Mouse (Mus musculus) MEL (cell line): ENCODE data around the gene Dnttip2. TPM values are rescaled to one million over a fixed set of nuclear protein-coding genes. Genes with fewer than 3 reads are reported as not detected.

Experiments used
- DNase-seq: peaks from one replicate; pipeline ENCODE4 v3.0.0; 2011; ENCODE audit warnings: low read depth, low spot score
- H3K27ac ChIP-seq: 2 replicates; pipeline ENCODE4 v1.5.1; 2012; ENCODE audit warnings: low read depth, mild to moderate bottlenecking, control low read depth, low read length, moderate library complexity; ENCODE audit not compliant: control insufficient read depth
- H3K27me3 ChIP-seq, 2 experiments: fragments of 150-350 bp in 1 of 2; sonication (generic) in 1 of 2; 2 replicates each; pipeline ENCODE4 v1.6.1; 2012; ENCODE audit warnings: low read length in 2 of 2, mild to moderate bottlenecking in 2 of 2, improper control_type of control experiment in 1 of 2, moderate library complexity in 1 of 2; ENCODE audit not compliant: insufficient read depth in 2 of 2, control insufficient read depth in 1 of 2
- H3K36me3 ChIP-seq, 2 experiments: 2 replicates each; pipeline ENCODE4 v1.6.1; 2012 to 2014; ENCODE audit warnings: low read length in 2 of 2, improper control_type of control experiment in 1 of 2, inconsistent platforms in 1 of 2, mild to moderate bottlenecking in 1 of 2; ENCODE audit not compliant: insufficient read depth in 2 of 2, control insufficient read depth in 1 of 2
- H3K4me1 ChIP-seq, 2 experiments: fragments of 150-350 bp in 1 of 2; sonication (generic) in 1 of 2; 2 replicates each; pipeline ENCODE4 v1.6.1; 2012; ENCODE audit warnings: low read length in 2 of 2, improper control_type of control experiment in 1 of 2, mild to moderate bottlenecking in 1 of 2; ENCODE audit not compliant: insufficient read depth in 2 of 2, control insufficient read depth in 1 of 2
- H3K4me3 ChIP-seq, 2 experiments: fragments of 150-350 bp in 1 of 2; sonication (generic) in 1 of 2; 2 replicates each; pipeline ENCODE4 v1.5.1; 2012; ENCODE audit warnings: low read depth in 2 of 2, low read length in 2 of 2, mild to moderate bottlenecking in 2 of 2, moderate library complexity in 2 of 2, control low read depth in 1 of 2, improper control_type of control experiment in 1 of 2; ENCODE audit not compliant: control insufficient read depth in 1 of 2, insufficient read depth in 1 of 2
- H3K79me2 ChIP-seq: 2 replicates; pipeline ENCODE4 v1.6.1; 2012; ENCODE audit warnings: mild to moderate bottlenecking, low read length, moderate library complexity; ENCODE audit not compliant: control insufficient read depth, poor library complexity, insufficient read depth
- H3K9ac ChIP-seq: 2 replicates; pipeline ENCODE4 v1.6.1; 2012; ENCODE audit warnings: low read depth, mild to moderate bottlenecking, control low read depth, low read length, moderate library complexity; ENCODE audit not compliant: control insufficient read depth, poor library complexity, severe bottlenecking
- H3K9me3 ChIP-seq: fragments of 150-350 bp; sonication (generic); replicated peaks from 2 replicates; pipeline ENCODE4 v1.6.1; 2012; ENCODE audit warnings: mild to moderate bottlenecking, low read length, improper control_type of control experiment, moderate library complexity; ENCODE audit not compliant: insufficient read depth
- CHD1 ChIP-seq: IDR thresholded peaks from 2 replicates; pipeline ENCODE4 v1.6.1; 2012; ENCODE audit warnings: low read depth, mild to moderate bottlenecking, inconsistent platforms, low read length, improper control_type of control experiment
- ELF1 ChIP-seq: IDR thresholded peaks from 2 replicates; pipeline ENCODE4 v1.6.1; 2014; ENCODE audit warnings: low read depth, mild to moderate bottlenecking, inconsistent platforms, low read length, improper control_type of control experiment, moderate library complexity
- EP300 ChIP-seq, 2 experiments: IDR thresholded peaks; 2 replicates each; pipeline ENCODE4 v1.6.1; 2011; ENCODE audit warnings: improper control_type of control experiment in 2 of 2, low read length in 2 of 2, low read depth in 1 of 2, mild to moderate bottlenecking in 1 of 2
- GATA1 ChIP-seq: IDR thresholded peaks from 2 replicates; pipeline ENCODE4 v1.6.1; 2011; ENCODE audit warnings: low read depth, low read length, improper control_type of control experiment
- MAFK ChIP-seq: IDR thresholded peaks from 2 replicates; pipeline ENCODE4 v1.6.1; 2011; ENCODE audit warnings: low read depth, mild to moderate bottlenecking, low read length, improper control_type of control experiment, borderline replicate concordance
- MYB ChIP-seq: IDR thresholded peaks from 2 replicates; pipeline ENCODE4 v1.6.1; 2011; ENCODE audit warnings: mild to moderate bottlenecking, low read depth, low read length, improper control_type of control experiment
- NRF1 ChIP-seq: IDR thresholded peaks from 2 replicates; pipeline ENCODE4 v1.6.1; 2014; ENCODE audit warnings: low read depth, mild to moderate bottlenecking, inconsistent platforms, low read length, improper control_type of control experiment, moderate library complexity; ENCODE audit not compliant: poor library complexity, insufficient read depth, severe bottlenecking
- POLR2A ChIP-seq, 2 experiments: IDR thresholded peaks; 2 replicates each; pipeline ENCODE4 v1.6.1; 2011 to 2012; ENCODE audit warnings: low read length in 2 of 2, mild to moderate bottlenecking in 2 of 2, control low read depth in 1 of 2, improper control_type of control experiment in 1 of 2, low read depth in 1 of 2, moderate library complexity in 1 of 2; ENCODE audit not compliant: control insufficient read depth in 1 of 2, insufficient read depth in 1 of 2, poor library complexity in 1 of 2
- RAD21 ChIP-seq: IDR thresholded peaks from 2 replicates; pipeline ENCODE4 v1.6.1; 2011; ENCODE audit warnings: mild to moderate bottlenecking, low read depth, low read length, improper control_type of control experiment
- RCOR1 ChIP-seq: IDR thresholded peaks from 2 replicates; pipeline ENCODE4 v1.6.1; 2012; ENCODE audit warnings: low read depth, mild to moderate bottlenecking, inconsistent platforms, low read length, improper control_type of control experiment
- SMC3 ChIP-seq: IDR thresholded peaks from 2 replicates; pipeline ENCODE4 v1.6.1; 2011; ENCODE audit warnings: low read depth, low read length, improper control_type of control experiment
- TAL1 ChIP-seq: IDR thresholded peaks from 2 replicates; pipeline ENCODE4 v1.6.1; 2012; ENCODE audit warnings: mild to moderate bottlenecking, inconsistent platforms, low read length, moderate library complexity, mixed read lengths
- USF1 ChIP-seq: IDR thresholded peaks from 2 replicates; pipeline ENCODE4 v1.6.1; 2014; ENCODE audit warnings: low read depth, mild to moderate bottlenecking, inconsistent platforms, low read length, improper control_type of control experiment, moderate library complexity
- ZKSCAN1 ChIP-seq: IDR thresholded peaks from 2 replicates; pipeline ENCODE4 v1.6.1; 2012; ENCODE audit warnings: low read depth, mild to moderate bottlenecking, inconsistent platforms, low read length, improper control_type of control experiment, moderate library complexity
- ZMIZ1 ChIP-seq: IDR thresholded peaks from 2 replicates; pipeline ENCODE4 v1.6.1; 2012; ENCODE audit warnings: low read depth, mild to moderate bottlenecking, inconsistent platforms, low read length, improper control_type of control experiment, moderate library complexity
- ZNF384 ChIP-seq: IDR thresholded peaks from 2 replicates; pipeline ENCODE4 v1.6.1; 2012; ENCODE audit warnings: low read depth, mild to moderate bottlenecking, inconsistent platforms, low read length, improper control_type of control experiment
- polyA plus RNA-seq, 2 experiments: library from polyadenylated mRNA; stranded (reverse) in 1 of 2; unstranded in 1 of 2; fragments of >175 nt in 1 of 2; fragments of >200 nt in 1 of 2; gene quantifications; 2 replicates each; pipeline versions ENCODE4 v1.2.1 to v1.2.4; 2012; ENCODE audit warnings: low replicate concordance in 2 of 2, low read depth in 1 of 2; ENCODE audit not compliant: insufficient read length in 2 of 2, insufficient read depth in 1 of 2, missing spikeins in 1 of 2
- total RNA-seq: library from RNA; depleted of rRNA; stranded (reverse); fragments of 300-350 nt; gene quantifications from 2 replicates; pipeline ENCODE4 v1.2.3, GENCODE M21; 2012

The Dnttip2 gene
- total and polyA plus RNA-seq, 3 experiments = 84.4 to 90.5 TPM; not detected in 1

GRCm38 (mm10) chr3:122304560-122304959 is 30.4 kb downstream of the Dnttip2 start:
- Histone ChIP-seq H3K4me1 (no peaks in the 10 kb centered on the region; a peak in 1 of 4 replicates), H3K9ac (no peak overlapping the region), H3K4me3 (no peak overlapping the region), H3K36me3 (no peaks in the 10 kb centered on the region), H3K27ac (no peak overlapping the region), H3K27me3 (no peaks in the 10 kb centered on the region), H3K79me2 (no peaks in the 10 kb centered on the region), H3K9me3 (no peaks in the 10 kb centered on the region)
- DNase-seq = no peak
- TF ChIP-seq EP300 (IDR thresholded peaks at IDR 0.05; ENCODE audit: low read depth in 1 of 2, low read length in 2 of 2) (no peak), MAFK (no peak), ZKSCAN1 (no peak), ZNF384 (0 out of 2 replicates have a peak, but pooled peaks have one; percentile 16)

- Histone ChIP-seq H3K9me3 (no peaks in the 10 kb centered on the region), H3K79me2 (no peaks in the 10 kb centered on the region), H3K4me1 (no peaks in the 10 kb centered on the region), H3K27ac (no peak overlapping the region), H3K36me3 (no peaks in the 10 kb centered on the region), H3K4me3 (no peak overlapping the region), H3K27me3 (no peaks in the 10 kb centered on the region), H3K9ac (no peak overlapping the region)
- no peak for DNase-seq
- TF ChIP-seq NRF1 (no peak), MYB (no peak), POLR2A (IDR thresholded peaks at IDR 0.05; ENCODE audit: control insufficient read depth in 1 of 2, insufficient read depth in 1 of 2, low read depth in 1 of 2, low read length in 2 of 2, poor library complexity in 1 of 2) (no peak), ELF1 (no peak), TAL1 (no peak), RCOR1 (no peak), RAD21 (no peak), USF1 (no peak), GATA1 (no peak), ZMIZ1 (no peak), EP300 (IDR thresholded peaks at IDR 0.05; ENCODE audit: low read depth in 1 of 2, low read length in 2 of 2) (no peak), SMC3 (no peak), CHD1 (no peak)
Measured at GRCm38 (mm10) chr3:122307894-122308671, 33.9 kb downstream of the Dnttip2 start.
